ENCODE assay signal across 44 mouse cellular contexts in the genomic region with DNA sequence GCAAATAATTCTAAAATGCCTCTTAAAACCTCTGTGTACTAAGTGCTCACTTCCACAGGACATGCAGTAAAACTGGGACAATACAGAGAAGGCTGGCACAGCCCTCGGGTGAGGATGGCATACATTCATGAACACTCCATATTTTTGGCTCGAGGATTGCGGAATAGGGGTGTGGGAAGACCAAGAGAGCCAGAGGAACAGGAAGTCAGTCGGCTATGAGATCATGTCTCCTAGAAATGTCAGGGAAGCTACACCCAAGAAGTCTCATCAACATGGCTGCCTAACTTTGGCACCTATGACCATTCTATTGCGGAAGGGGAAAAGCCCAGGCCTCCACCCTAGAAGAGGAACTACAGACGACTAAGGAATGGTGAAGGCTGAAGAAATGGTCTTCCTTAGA. TPM values are rescaled to one million over a fixed set of nuclear protein-coding genes. Genes with fewer than 3 reads are reported as not detected.
"Had no signal": no experiment of that assay in that cellular context is flagged by ENCODE, and none has a peak within 500 bp of the region (broad histone marks: within the 10 kb centered on the region; RNA-seq: fewer than 3 reads in every experiment).

No protein-coding gene starts in this region.

- H3K27ac ChIP-seq: limb, embryonic 10.5 days; limb, embryonic 12.5 days; limb, embryonic 13.5 days; limb, embryonic 15.5 days; liver, embryonic 12.5 days; liver, embryonic 13.5 days; liver, embryonic 14.5 days; liver, embryonic 15.5 days; lung, embryonic 15.5 days; macrophage; midbrain, embryonic 10.5 days; midbrain, embryonic 12.5 days; midbrain, embryonic 13.5 days; midbrain, embryonic 15.5 days; neural tube, embryonic 12.5 days had no signal

- DNase-seq: left cerebral cortex, postnatal 4 days; liver; liver, embryonic 13.5 days; liver, postnatal 0 days; lung, adult 18-20 months; lung, adult 2 months; lung, embryonic 14.5 days; lung, postnatal 10 days; lung, postnatal 14 days; lung, postnatal 4 days; midbrain, embryonic 14.5 days had no signal

- H3K36me3 ChIP-seq: limb, embryonic 10.5 days; limb, embryonic 12.5 days; limb, embryonic 13.5 days; limb, embryonic 15.5 days; liver, embryonic 12.5 days; liver, embryonic 13.5 days; liver, embryonic 15.5 days; lung, embryonic 15.5 days; midbrain, embryonic 12.5 days; midbrain, embryonic 13.5 days; midbrain, embryonic 15.5 days; neural tube, embryonic 12.5 days had no signal

- H3K9ac ChIP-seq: limb, embryonic 12.5 days; limb, embryonic 13.5 days; limb, embryonic 15.5 days; liver, embryonic 12.5 days; liver, embryonic 13.5 days; liver, embryonic 14.5 days; liver, embryonic 15.5 days; liver, postnatal 0 days; lung, embryonic 14.5 days; lung, embryonic 15.5 days; midbrain, embryonic 12.5 days; midbrain, embryonic 13.5 days; midbrain, embryonic 15.5 days; neural tube, embryonic 12.5 days had no signal

- H3K9me3 ChIP-seq: limb, embryonic 10.5 days; limb, embryonic 12.5 days; limb, embryonic 13.5 days; limb, embryonic 15.5 days; liver, embryonic 12.5 days; liver, embryonic 13.5 days; liver, embryonic 15.5 days; lung, embryonic 15.5 days; megakaryocyte, embryonic 14.5 days; midbrain, embryonic 10.5 days; midbrain, embryonic 12.5 days; midbrain, embryonic 13.5 days; midbrain, embryonic 15.5 days; neural tube, embryonic 12.5 days had no signal

- ATAC-seq: liver, embryonic 12.5 days; liver, postnatal 0 days; midbrain, embryonic 13.5 days; midbrain, embryonic 15.5 days; midbrain, embryonic 16.5 days had no signal

- H3K4me2 ChIP-seq: limb, embryonic 12.5 days; limb, embryonic 13.5 days; limb, embryonic 15.5 days; liver, embryonic 11.5 days; liver, embryonic 12.5 days; liver, embryonic 13.5 days; liver, embryonic 15.5 days; lung, embryonic 14.5 days; lung, embryonic 15.5 days; midbrain, embryonic 11.5 days; midbrain, embryonic 12.5 days; midbrain, embryonic 13.5 days; midbrain, embryonic 15.5 days; neural tube, embryonic 12.5 days had no signal

- H3K27me3 ChIP-seq: limb, embryonic 12.5 days; limb, embryonic 13.5 days; limb, embryonic 15.5 days; liver, embryonic 12.5 days; liver, embryonic 13.5 days; liver, embryonic 15.5 days; lung, embryonic 15.5 days; midbrain, embryonic 12.5 days; midbrain, embryonic 13.5 days; midbrain, embryonic 15.5 days; neural tube, embryonic 12.5 days had no signal

- H3K4me3 ChIP-seq: limb, embryonic 10.5 days; limb, embryonic 12.5 days; limb, embryonic 13.5 days; limb, embryonic 15.5 days; liver, embryonic 12.5 days; liver, embryonic 13.5 days; liver, embryonic 15.5 days; lung, embryonic 15.5 days; megakaryocyte, embryonic 14.5 days; midbrain, embryonic 10.5 days; midbrain, embryonic 12.5 days; midbrain, embryonic 13.5 days; midbrain, embryonic 15.5 days; myocyte; neural tube, embryonic 12.5 days had no signal

- H3K4me1 ChIP-seq: liver, embryonic 13.5 days; megakaryocyte, embryonic 14.5 days; midbrain, embryonic 12.5 days; midbrain, embryonic 13.5 days; midbrain, embryonic 15.5 days; neural tube, embryonic 12.5 days had no signal

RNA-seq across cellular contexts. Expression of a gene that starts 6.0 kb away (rescaled TPM):
- total RNA-seq: megakaryocyte progenitor cell, adult 5-6 weeks; megakaryocyte, adult 5-6 weeks; monocyte, adult 5-6 weeks had no signal
- polyA plus RNA-seq: limb, embryonic 10.5 days; limb, embryonic 11.5 days; limb, embryonic 12.5 days; macrophage; midbrain, embryonic 10.5 days; midbrain, embryonic 11.5 days; midbrain, embryonic 12.5 days; midbrain, embryonic 14.5 days; neural tube, embryonic 11.5 days had no signal

RNA-seq across cellular contexts. Expression of a gene that starts 9.3 kb away (rescaled TPM):
- total RNA-seq: left cerebral cortex, adult 8-10 months; left cerebral cortex, postnatal 10 days; left cerebral cortex, postnatal 14 days; left cerebral cortex, postnatal 25 days; left cerebral cortex, postnatal 36 days; left cerebral cortex, postnatal 4 days; liver, adult 2 months; megakaryocyte progenitor cell, adult 5-6 weeks; megakaryocyte, adult 5-6 weeks; megakaryocyte-erythroid progenitor cell, adult 5-6 weeks; midbrain, postnatal 0 days; monocyte, adult 5-6 weeks had no signal
- polyA plus RNA-seq: limb, embryonic 10.5 days; limb, embryonic 11.5 days; liver, adult 2 months; liver, embryonic 11.5 days; liver, embryonic 12.5 days; liver, embryonic 13.5 days; liver, embryonic 14.5 days; liver, embryonic 15.5 days; liver, embryonic 16.5 days; liver, postnatal 0 days; macrophage; midbrain, embryonic 10.5 days; midbrain, embryonic 11.5 days; midbrain, embryonic 12.5 days; midbrain, embryonic 14.5 days; midbrain, embryonic 15.5 days; midbrain, embryonic 16.5 days; myocyte; neural tube, embryonic 11.5 days; neural tube, embryonic 12.5 days had no signal
